Mouse (Mus musculus): Measurements from ENCODE around the gene Hist1h2bg. TPM values are rescaled to one million over a fixed set of nuclear protein-coding genes. Genes with fewer than 3 reads are reported as not detected.

Gene Hist1h2bg
- polyA plus RNA-seq (2015; fragmentation: Nextera tagmentation; extraction: Ambion mirVana): 8.7 and 8.8 TPM in 2 replicates

GRCm38 (mm10) chr13:23571022-23571503 is at the start of gene Hist1h2bg, which contains the start of gene Hist1h2ae:
Gene Hist1h2bg, plus strand, starts transcription at chr13:23571396.
Gene Hist1h2ae, minus strand, starts transcription at chr13:23571220.
- no peaks in the 10 kb centered on the region for H3K36me3 ChIP-seq (ENCODE audit: control insufficient read depth, insufficient read depth, low read length)
- peak within 1 kb of the TSS; percentile 72 for H3K9ac ChIP-seq (ENCODE audit: low read depth, low read length)
- H3K27ac ChIP-seq (ENCODE audit: low read length): peak within 1 kb of the TSS; percentile 96
- WGBS: under 1% methylated on average over 18 of the region's 18 CpGs
- H3K4me2 ChIP-seq (ENCODE audit: low read depth, low read length): peak within 1 kb of the TSS; percentile 68
- 0 out of 2 replicates have a peak, but pooled peaks cover 4% of the 10 kb centered on the region for H3K4me1 ChIP-seq (ENCODE audit: control insufficient read depth, insufficient read depth, low read length)
- H3K27me3 ChIP-seq (replicated peaks; ENCODE audit: control insufficient read depth, insufficient read depth, low read length): no peaks in the 10 kb centered on the region
- peak; percentile 88 for ATAC-seq
- no peaks in the 10 kb centered on the region for H3K9me3 ChIP-seq (ENCODE audit: control insufficient read depth, low read length)
- H3K4me3 ChIP-seq (ENCODE audit: low read length): peak within 1 kb of the TSS; percentile 51

- Histone ChIP-seq H3K4me1 (ENCODE audit: control insufficient read depth, insufficient read depth, low read length) (0 out of 2 replicates have a peak, but pooled peaks cover 3% of the 10 kb centered on the region), H3K4me3 (ENCODE audit: low read length) (no peak overlapping the region), H3K9me3 (ENCODE audit: control insufficient read depth, low read length) (no peaks in the 10 kb centered on the region), H3K9ac (ENCODE audit: low read depth, low read length) (no peak overlapping the region), H3K36me3 (ENCODE audit: control insufficient read depth, insufficient read depth, low read length) (no peaks in the 10 kb centered on the region), H3K4me2 (ENCODE audit: low read depth, low read length) (peak overlapping the region; percentile 35; the same call in 1 of the 2 replicates), H3K27me3 (replicated peaks; ENCODE audit: control insufficient read depth, insufficient read depth, low read length) (no peaks in the 10 kb centered on the region), H3K27ac (ENCODE audit: low read length) (no peak overlapping the region)
- WGBS: 2% methylated on average over 14 of the region's 14 CpGs
- ATAC-seq: no peak
Observed at GRCm38 (mm10) chr13:23521703-23522102, 49.5 kb upstream of the Hist1h2bg start.

- Histone ChIP-seq H3K36me3 (ENCODE audit: control insufficient read depth, insufficient read depth, low read length) (no peaks in the 10 kb centered on the region), H3K4me1 (ENCODE audit: control insufficient read depth, insufficient read depth, low read length) (0 out of 2 replicates have a peak, but pooled peaks cover 3% of the 10 kb centered on the region), H3K27me3 (replicated peaks; ENCODE audit: control insufficient read depth, insufficient read depth, low read length) (no peaks in the 10 kb centered on the region), H3K4me3 (ENCODE audit: low read length) (no peak overlapping the region), H3K9ac (ENCODE audit: low read depth, low read length) (no peak overlapping the region), H3K27ac (ENCODE audit: low read length) (no peak overlapping the region), H3K4me2 (ENCODE audit: low read depth, low read length) (no peak overlapping the region), H3K9me3 (ENCODE audit: control insufficient read depth, low read length) (no peaks in the 10 kb centered on the region)
- ATAC-seq: no peak
- WGBS: 42% methylated on average over 5 of the region's 5 CpGs
Observed at GRCm38 (mm10) chr13:23523976-23524375, 47.2 kb upstream of the Hist1h2bg start.

GRCm38 (mm10) chr13:23524654-23525053 is 46.5 kb upstream of the Hist1h2bg start:
- Histone ChIP-seq H3K4me3 (ENCODE audit: low read length) (no peak overlapping the region), H3K27me3 (replicated peaks; ENCODE audit: control insufficient read depth, insufficient read depth, low read length) (no peaks in the 10 kb centered on the region), H3K9ac (ENCODE audit: low read depth, low read length) (no peak overlapping the region), H3K4me1 (ENCODE audit: control insufficient read depth, insufficient read depth, low read length) (0 out of 2 replicates have a peak, but pooled peaks cover 5% of the 10 kb centered on the region), H3K4me2 (ENCODE audit: low read depth, low read length) (no peak overlapping the region), H3K9me3 (ENCODE audit: control insufficient read depth, low read length) (no peaks in the 10 kb centered on the region), H3K27ac (ENCODE audit: low read length) (no peak overlapping the region), H3K36me3 (ENCODE audit: control insufficient read depth, insufficient read depth, low read length) (no peaks in the 10 kb centered on the region)
- peak; percentile 13; the same call in 1 of the 2 replicates for ATAC-seq
- WGBS: 12% methylated on average over 5 of the region's 5 CpGs

GRCm38 (mm10) chr13:23525901-23526300 is 45.3 kb upstream of the Hist1h2bg start:
- WGBS: 3% methylated on average over 10 of the region's 10 CpGs
- no peak for ATAC-seq
- H3K9ac ChIP-seq (ENCODE audit: low read depth, low read length): peak overlapping the region; percentile 37; the same call in 1 of the 2 replicates

GRCm38 (mm10) chr13:23526312-23526711 is 44.9 kb upstream of the Hist1h2bg start:
- H3K4me1 ChIP-seq (ENCODE audit: control insufficient read depth, insufficient read depth, low read length): 0 out of 2 replicates have a peak, but pooled peaks cover 5% of the 10 kb centered on the region
- H3K27me3 ChIP-seq (replicated peaks; ENCODE audit: control insufficient read depth, insufficient read depth, low read length): no peaks in the 10 kb centered on the region
- H3K27ac ChIP-seq (ENCODE audit: low read length): 0 out of 2 replicates have a peak overlapping the region, but pooled peaks have one; percentile 6
- peak overlapping the region; percentile 53 for H3K4me3 ChIP-seq (ENCODE audit: low read length)
- WGBS: under 1% methylated on average over 17 of the region's 17 CpGs
- H3K4me2 ChIP-seq (ENCODE audit: low read depth, low read length): peak overlapping the region; percentile 54
- ATAC-seq: peak; percentile 32; the same call in 1 of the 2 replicates
- H3K9ac ChIP-seq (ENCODE audit: low read depth, low read length): peak overlapping the region; percentile 59
- no peaks in the 10 kb centered on the region for H3K36me3 ChIP-seq (ENCODE audit: control insufficient read depth, insufficient read depth, low read length)
- H3K9me3 ChIP-seq (ENCODE audit: control insufficient read depth, low read length): no peaks in the 10 kb centered on the region

More at GRCm38 (mm10) chr13:23525901-23526300, 45.3 kb upstream of the Hist1h2bg start:
- H3K27me3 ChIP-seq (replicated peaks; ENCODE audit: control insufficient read depth, insufficient read depth, low read length): no peaks in the 10 kb centered on the region
- H3K4me1 ChIP-seq (ENCODE audit: control insufficient read depth, insufficient read depth, low read length): 0 out of 2 replicates have a peak, but pooled peaks cover 5% of the 10 kb centered on the region
- H3K4me2 ChIP-seq (ENCODE audit: low read depth, low read length): peak overlapping the region; percentile 47
- no peaks in the 10 kb centered on the region for H3K9me3 ChIP-seq (ENCODE audit: control insufficient read depth, low read length)
- H3K4me3 ChIP-seq (ENCODE audit: low read length): peak overlapping the region; percentile 39
- H3K36me3 ChIP-seq (ENCODE audit: control insufficient read depth, insufficient read depth, low read length): no peaks in the 10 kb centered on the region
- H3K27ac ChIP-seq (ENCODE audit: low read length): no peak overlapping the region

- H3K27ac ChIP-seq (ENCODE audit: low read length): no peak overlapping the region
- H3K9me3 ChIP-seq (ENCODE audit: control insufficient read depth, low read length): no peaks in the 10 kb centered on the region
- no peaks in the 10 kb centered on the region for H3K27me3 ChIP-seq (replicated peaks; ENCODE audit: control insufficient read depth, insufficient read depth, low read length)
- H3K4me3 ChIP-seq (ENCODE audit: low read length): no peak overlapping the region
- H3K4me2 ChIP-seq (ENCODE audit: low read depth, low read length): no peak overlapping the region
- no peaks in the 10 kb centered on the region for H3K36me3 ChIP-seq (ENCODE audit: control insufficient read depth, insufficient read depth, low read length)
- no peak for ATAC-seq
- H3K9ac ChIP-seq (ENCODE audit: low read depth, low read length): no peak overlapping the region
- 68% methylated on average over 5 of the region's 5 CpGs for WGBS
- peaks cover 14% of the 10 kb centered on the region for H3K4me1 ChIP-seq (ENCODE audit: control insufficient read depth, insufficient read depth, low read length)
Observed at GRCm38 (mm10) chr13:23529005-23529404, 42.2 kb upstream of the Hist1h2bg start.

GRCm38 (mm10) chr13:23529480-23530165 is 41.6 kb upstream of the Hist1h2bg start:
- WGBS: 20% methylated on average over 2 of the region's 2 CpGs
- Histone ChIP-seq H3K27me3 (replicated peaks; ENCODE audit: control insufficient read depth, insufficient read depth, low read length) (no peaks in the 10 kb centered on the region), H3K9ac (ENCODE audit: low read depth, low read length) (peak overlapping the region; percentile 54; the same call in 1 of the 2 replicates)

GRCm38 (mm10) chr13:23530181-23530900 is 40.9 kb upstream of the Hist1h2bg start:
- H3K4me2 ChIP-seq (ENCODE audit: low read depth, low read length): peak overlapping the region; percentile 65
- peak overlapping the region; percentile 74 for H3K9ac ChIP-seq (ENCODE audit: low read depth, low read length)
- H3K27ac ChIP-seq (ENCODE audit: low read length): peak overlapping the region; percentile 98
- H3K4me1 ChIP-seq (ENCODE audit: control insufficient read depth, insufficient read depth, low read length): peaks cover 17% of the 10 kb centered on the region
- no peaks in the 10 kb centered on the region for H3K36me3 ChIP-seq (ENCODE audit: control insufficient read depth, insufficient read depth, low read length)
- WGBS: under 1% methylated on average over 20 of the region's 20 CpGs
- peak overlapping the region; percentile 59 for H3K4me3 ChIP-seq (ENCODE audit: low read length)
- H3K9me3 ChIP-seq (ENCODE audit: control insufficient read depth, low read length): no peaks in the 10 kb centered on the region
- H3K27me3 ChIP-seq (replicated peaks; ENCODE audit: control insufficient read depth, insufficient read depth, low read length): no peaks in the 10 kb centered on the region
- ATAC-seq: no peak

More at GRCm38 (mm10) chr13:23529480-23530165, 41.6 kb upstream of the Hist1h2bg start:
- Histone ChIP-seq H3K4me3 (ENCODE audit: low read length) (peak overlapping the region; percentile 59), H3K4me2 (ENCODE audit: low read depth, low read length) (peak overlapping the region; percentile 65), H3K27ac (ENCODE audit: low read length) (no peak overlapping the region), H3K4me1 (ENCODE audit: control insufficient read depth, insufficient read depth, low read length) (peaks cover 15% of the 10 kb centered on the region), H3K9me3 (ENCODE audit: control insufficient read depth, low read length) (no peaks in the 10 kb centered on the region), H3K36me3 (ENCODE audit: control insufficient read depth, insufficient read depth, low read length) (no peaks in the 10 kb centered on the region)
- no peak for ATAC-seq

All from intestine, embryonic 16.5 days (tissue).